Mouse (Mus musculus) bone marrow macrophage, adult 2 months (primary cell): ENCODE measurements around the gene Cdkn2d. TPM values are rescaled to one million over a fixed set of nuclear protein-coding genes. Genes with fewer than 3 reads are reported as not detected.

Source experiments
- H3K27ac ChIP-seq: 2 replicates; pipeline ENCODE4 v1.5.1; 2012; ENCODE audit warnings: low read depth, low read length; ENCODE audit not compliant: insufficient read depth
- H3K4me1 ChIP-seq: 2 replicates; pipeline ENCODE4 v1.6.1; 2012; ENCODE audit warnings: low read length; ENCODE audit not compliant: control insufficient read depth, insufficient read depth
- H3K4me3 ChIP-seq: 2 replicates; pipeline ENCODE4 v1.5.1; 2012; ENCODE audit warnings: mild to moderate bottlenecking, low read length, moderate library complexity; ENCODE audit not compliant: insufficient read depth
- CTCF ChIP-seq: IDR thresholded peaks from 2 replicates; pipeline ENCODE4 v1.5.1; 2012; ENCODE audit warnings: low read depth, mild to moderate bottlenecking, low read length, moderate library complexity
- POLR2A ChIP-seq: IDR thresholded peaks from 2 replicates; pipeline ENCODE4 v1.6.1; 2012; ENCODE audit warnings: mild to moderate bottlenecking, low read depth, low read length, borderline replicate concordance
- polyA plus RNA-seq: library from polyadenylated mRNA; stranded (reverse); fragments of >200 nt; gene quantifications from 2 replicates; pipeline ENCODE4 v1.2.4, GENCODE M21; 2012; ENCODE audit not compliant: missing spikeins, insufficient read depth, insufficient read length

Cdkn2d gene
- polyA plus RNA-seq, 1 experiment = 33.1 TPM

GRCm38 (mm10) chr9:21249629-21250508 lies 41.3 kb downstream of the Cdkn2d start:
- TF ChIP-seq CTCF (no peak), POLR2A (no peak)
- H3K27ac ChIP-seq = no peak overlapping the region
- no peaks in the 10 kb centered on the region for H3K4me1 ChIP-seq
- H3K4me3 ChIP-seq = no peak overlapping the region

- TF ChIP-seq POLR2A (no peak), CTCF (no peak)
- Histone ChIP-seq H3K4me1 (no peaks in the 10 kb centered on the region), H3K4me3 (peak within 1 kb of the TSS; percentile 22; the same call in 1 of the 2 replicates), H3K27ac (no peak within 1 kb of the TSS)
Observed at GRCm38 (mm10) chr9:21248326-21248725, 42.9 kb downstream of the Cdkn2d start, which contains the start of gene S1pr5. TSS of gene S1pr5 (minus strand) at chr9:21248443.

DNA sequence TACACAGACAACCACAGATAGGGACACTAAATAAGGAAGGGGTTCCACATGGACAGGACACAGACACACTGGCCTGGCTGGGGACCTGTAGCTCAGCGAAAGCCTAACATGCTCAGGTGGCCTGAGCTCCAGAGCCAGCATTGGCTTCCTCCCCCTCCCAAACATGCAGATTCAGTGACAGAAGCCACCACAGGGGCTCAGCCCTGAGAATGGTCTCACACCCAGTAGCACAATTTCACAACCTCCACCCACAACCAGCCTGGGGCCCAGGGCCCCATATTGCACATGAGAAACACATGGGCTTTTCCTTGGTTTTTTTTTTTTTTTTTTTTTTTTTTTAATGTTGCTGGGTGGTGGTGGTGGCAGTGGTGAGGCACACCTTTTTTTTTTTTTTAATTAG lies 44.9 kb downstream of the Cdkn2d start:
- Histone ChIP-seq H3K4me1 (no peaks in the 10 kb centered on the region), H3K4me3 (no peak overlapping the region), H3K27ac (no peak overlapping the region)
- no peak for TF ChIP-seq CTCF
- no peak for TF ChIP-seq POLR2A

DNA sequence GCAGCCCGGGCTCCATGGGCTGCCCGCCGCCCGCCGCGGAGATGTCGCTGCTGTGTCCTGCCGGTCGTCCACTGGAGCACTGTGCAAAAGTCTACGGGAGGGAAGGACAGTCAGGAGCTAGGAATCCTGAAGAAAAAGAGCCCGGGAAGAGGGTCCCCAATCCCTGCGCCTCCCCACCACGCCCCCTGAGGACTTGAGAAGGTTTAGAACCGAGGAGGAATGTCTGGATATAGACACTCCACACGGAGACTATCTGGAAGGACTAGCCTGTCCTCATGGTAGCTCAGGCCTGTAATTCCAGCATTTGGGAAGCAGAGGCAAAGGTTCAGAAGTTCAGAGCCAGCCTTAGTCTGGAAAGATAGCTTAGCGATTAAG lies 46.1 kb downstream of the Cdkn2d start:
- TF ChIP-seq CTCF = no peak
- TF ChIP-seq POLR2A = no peak
- Histone ChIP-seq H3K27ac (no peak overlapping the region), H3K4me1 (no peaks in the 10 kb centered on the region), H3K4me3 (peak overlapping the region; percentile 48)

DNA sequence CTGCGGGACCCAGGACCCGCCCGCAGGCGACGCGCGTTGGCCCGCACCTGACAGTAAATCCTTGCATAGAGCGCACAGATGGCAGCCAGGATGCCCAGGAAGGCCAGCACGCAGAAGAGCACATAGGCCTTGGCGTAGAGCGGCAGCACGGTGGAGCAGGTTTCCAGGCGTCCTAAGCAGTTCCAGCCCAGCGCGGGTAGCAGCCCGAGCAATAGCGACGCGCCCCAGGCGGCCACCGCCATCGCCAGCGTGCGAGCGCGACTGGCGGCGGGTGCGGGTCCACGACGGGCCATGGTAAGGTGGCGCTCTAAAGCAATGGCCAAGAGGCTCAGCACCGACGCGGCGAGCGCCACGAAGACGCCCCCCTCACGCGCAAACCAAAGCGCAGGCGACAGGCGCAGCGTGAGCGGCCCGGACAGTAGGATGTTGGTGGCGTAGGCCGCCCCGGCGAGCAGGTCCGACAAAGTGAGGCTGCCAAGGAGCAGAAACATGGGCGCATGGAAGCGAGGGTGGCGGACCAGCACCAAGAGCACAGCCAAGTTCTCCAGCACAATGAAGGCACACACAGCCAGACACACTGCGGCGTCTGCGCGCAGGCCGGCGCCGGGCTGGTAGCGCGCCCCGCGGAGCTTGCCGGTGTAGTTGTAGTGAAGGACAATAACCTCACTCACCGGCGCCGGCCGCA lies 46.6 kb downstream of the Cdkn2d start:
- Histone ChIP-seq H3K4me1 (no peaks in the 10 kb centered on the region), H3K4me3 (peak overlapping the region; percentile 48), H3K27ac (no peak overlapping the region)
- TF ChIP-seq CTCF = no peak
- TF ChIP-seq POLR2A = no peak

GRCm38 (mm10) chr9:21243826-21244427 lies 47.3 kb downstream of the Cdkn2d start:
- TF ChIP-seq CTCF (no peak), POLR2A (no peak)
- H3K4me3 ChIP-seq = peak overlapping the region; percentile 48; the same call in 1 of the 2 replicates
- H3K4me1 ChIP-seq = no peaks in the 10 kb centered on the region
- H3K27ac ChIP-seq = no peak overlapping the region

DNA sequence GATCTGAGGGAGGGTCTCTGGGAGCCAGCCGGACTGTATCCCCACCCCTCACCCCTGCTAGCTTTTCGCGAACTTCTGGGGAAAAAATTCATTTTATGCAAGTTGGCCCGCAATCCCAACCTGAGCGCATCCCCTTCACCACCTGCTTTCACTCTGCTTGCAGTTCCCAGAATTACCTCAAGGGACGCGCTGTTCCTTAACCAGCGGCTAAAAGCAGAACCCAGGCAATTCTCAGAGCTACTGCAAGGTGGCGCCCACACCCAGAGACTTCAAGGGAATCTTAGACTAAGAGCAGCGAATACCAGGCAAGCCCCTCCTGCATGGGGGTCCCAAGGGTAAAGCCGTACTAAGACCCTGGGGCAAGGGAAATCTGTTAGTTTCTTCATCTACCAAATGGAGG lies 49.9 kb downstream of the Cdkn2d start:
- no peak overlapping the region for H3K27ac ChIP-seq
- H3K4me3 ChIP-seq = no peak overlapping the region
- TF ChIP-seq POLR2A (no peak), CTCF (peak; percentile 95)
- H3K4me1 ChIP-seq = peaks cover 7% of the 10 kb centered on the region

- peak overlapping the region; percentile 82 for H3K4me3 ChIP-seq
- no peak overlapping the region for H3K27ac ChIP-seq
- TF ChIP-seq CTCF (no peak), POLR2A (no peak)
- peaks cover 16% of the 10 kb centered on the region for H3K4me1 ChIP-seq
Observed at GRCm38 (mm10) chr9:21239465-21239848, 51.8 kb downstream of the Cdkn2d start.

- TF ChIP-seq CTCF = no peak
- no peak for TF ChIP-seq POLR2A
- Histone ChIP-seq H3K27ac (peak within 1 kb of the TSS; percentile 58), H3K4me1 (peaks cover 16% of the 10 kb centered on the region), H3K4me3 (peak within 1 kb of the TSS; percentile 82)
Observed at GRCm38 (mm10) chr9:21238733-21239464, 52.3 kb downstream of the Cdkn2d start, which contains the start of gene Keap1. TSS of gene Keap1 (minus strand) at chr9:21239361.

Other genes starting within 250 kb of the Cdkn2d start
- not detected in 2 replicates for gene Zglp1, start 224.3 kb downstream of the Cdkn2d start, polyA plus RNA-seq
- not detected in 2 replicates for gene Gm49373, start 218.3 kb downstream of the Cdkn2d start, polyA plus RNA-seq
- gene Fdx1l, start 217.8 kb downstream of the Cdkn2d start, polyA plus RNA-seq = 24.8 and 32.1 TPM in 2 replicates
- 0.56 and 1.3 TPM in 2 replicates for gene Gm38431, start 199.4 kb downstream of the Cdkn2d start, polyA plus RNA-seq
- 31.2 and 35.4 TPM in 2 replicates for gene Raver1, start 199.4 kb downstream of the Cdkn2d start, polyA plus RNA-seq
- gene Tyk2, start 160.2 kb downstream of the Cdkn2d start, polyA plus RNA-seq = 46.3 and 47.1 TPM in 2 replicates
- gene Cdc37, start 141.4 kb downstream of the Cdkn2d start, polyA plus RNA-seq = 104 and 110 TPM in 2 replicates
- gene Pde4a, start 125.7 kb downstream of the Cdkn2d start, polyA plus RNA-seq = 13.2 and 14.2 TPM in 2 replicates
- 34.9 and 36.4 TPM in 2 replicates for gene Keap1, start 52.0 kb downstream of the Cdkn2d start, polyA plus RNA-seq
- gene S1pr5, start 43.0 kb downstream of the Cdkn2d start, polyA plus RNA-seq = not detected in 2 replicates
- gene Atg4d, start 26.1 kb downstream of the Cdkn2d start, polyA plus RNA-seq = 10.8 and 11.8 TPM in 2 replicates
- 26.4 and 28.6 TPM in 2 replicates for gene Kri1, start 3.4 kb downstream of the Cdkn2d start, polyA plus RNA-seq
- not detected in 2 replicates for gene Ap1m2, start 20.9 kb upstream of the Cdkn2d start, polyA plus RNA-seq
- 48.8 and 55.0 TPM in 2 replicates for gene Slc44a2, start 29.3 kb upstream of the Cdkn2d start, polyA plus RNA-seq
- 33.3 and 42.9 TPM in 2 replicates for gene Ilf3, start 76.5 kb upstream of the Cdkn2d start, polyA plus RNA-seq
- 9.9 and 14.9 TPM in 2 replicates for gene Qtrt1, start 120.4 kb upstream of the Cdkn2d start, polyA plus RNA-seq
- gene Dnm2, start 133.5 kb upstream of the Cdkn2d start, polyA plus RNA-seq = 118 and 129 TPM in 2 replicates
- gene Tmed1, start 218.8 kb upstream of the Cdkn2d start, polyA plus RNA-seq = 11.3 and 11.8 TPM in 2 replicates
- gene AB124611, start 234.8 kb upstream of the Cdkn2d start, polyA plus RNA-seq = 156 and 179 TPM in 2 replicates